Mouse (Mus musculus): ENCODE measurements around the gene Zbtb17.

The Zbtb17 gene

DNA sequence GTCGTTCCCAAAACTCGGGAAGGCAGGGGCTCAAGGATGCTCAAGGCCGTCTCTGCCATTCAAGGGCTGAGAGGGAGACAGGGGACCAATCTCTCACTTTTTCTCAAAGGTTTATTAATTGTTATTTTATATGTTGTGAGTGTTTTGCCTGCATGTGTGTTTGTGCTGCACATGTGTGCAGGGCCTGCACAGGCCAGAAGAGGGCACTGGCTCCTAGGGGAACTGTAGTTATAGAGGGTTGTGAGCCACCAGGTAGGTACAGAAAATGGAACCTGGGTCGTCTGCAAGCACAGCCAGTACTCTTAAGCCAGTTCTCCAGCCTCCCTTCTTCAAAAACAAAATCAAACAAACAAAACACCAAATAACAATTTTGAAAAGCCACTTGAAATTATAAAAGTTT, 44.2 kb downstream of the Zbtb17 start:
- DNase-seq (ENCODE audit: low read depth), result no peak

DNA sequence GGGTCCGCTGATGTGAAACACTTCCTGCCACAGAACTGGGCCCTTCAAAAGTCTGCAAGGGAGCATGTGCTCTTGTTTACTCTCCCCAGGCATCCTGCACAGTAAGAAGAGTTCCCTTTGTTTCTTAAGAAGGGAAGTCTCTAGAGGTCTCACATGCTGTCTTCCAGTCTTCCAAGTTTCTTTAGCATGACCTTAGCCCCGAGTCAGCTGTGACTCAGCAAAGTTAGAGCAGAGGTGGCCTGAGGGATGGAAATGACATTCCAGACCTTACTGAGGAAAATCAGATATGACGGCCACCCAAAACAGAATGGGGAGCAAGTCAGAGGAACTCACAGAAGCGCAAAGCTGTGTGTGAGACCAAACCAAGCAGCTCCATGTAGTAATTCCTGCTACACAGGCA, 56.2 kb downstream of the Zbtb17 start:
- no peak for DNase-seq (ENCODE audit: low read depth)

DNA sequence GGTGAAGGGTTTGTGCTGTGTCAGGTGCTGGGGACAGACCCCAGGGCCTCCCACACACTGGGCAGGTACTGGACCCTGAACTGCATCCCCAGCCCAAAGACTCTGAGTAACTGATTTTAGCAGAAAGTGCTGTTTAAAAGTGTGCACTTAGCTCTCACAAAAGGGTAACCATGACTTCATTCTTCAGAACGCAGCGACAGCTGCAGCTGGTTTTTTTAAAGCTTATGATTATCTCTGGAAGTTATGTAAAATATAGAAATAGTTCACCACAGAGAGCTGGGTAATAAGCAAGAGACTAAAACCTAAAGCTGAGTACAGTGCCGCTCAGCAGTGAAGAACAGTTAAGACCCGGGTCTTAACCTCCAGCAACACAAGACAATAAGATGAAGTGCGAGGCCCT, 56.6 kb downstream of the Zbtb17 start:
- DNase-seq (ENCODE audit: low read depth), result no peak

DNA sequence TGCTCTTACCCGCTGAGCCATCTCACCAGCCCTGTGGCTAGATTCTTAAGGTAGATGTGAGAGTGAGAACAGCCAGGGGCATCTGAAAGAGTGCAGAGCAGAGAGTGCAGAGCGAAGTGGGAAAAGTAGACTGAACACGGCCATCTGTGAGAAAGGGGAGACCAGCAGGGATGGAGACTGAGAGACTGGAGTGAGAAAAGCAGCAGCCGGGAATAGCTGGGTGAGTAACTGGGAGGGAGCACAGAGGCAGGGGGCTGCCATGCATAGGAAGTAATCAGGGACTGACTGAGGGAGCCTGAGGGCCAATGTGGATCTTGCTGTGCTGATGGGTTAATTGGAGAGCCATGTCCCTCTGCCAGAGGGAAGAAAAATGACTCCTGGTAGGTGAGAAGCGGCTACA, 58.3 kb downstream of the Zbtb17 start:
- DNase-seq (ENCODE audit: low read depth), result no peak

DNA sequence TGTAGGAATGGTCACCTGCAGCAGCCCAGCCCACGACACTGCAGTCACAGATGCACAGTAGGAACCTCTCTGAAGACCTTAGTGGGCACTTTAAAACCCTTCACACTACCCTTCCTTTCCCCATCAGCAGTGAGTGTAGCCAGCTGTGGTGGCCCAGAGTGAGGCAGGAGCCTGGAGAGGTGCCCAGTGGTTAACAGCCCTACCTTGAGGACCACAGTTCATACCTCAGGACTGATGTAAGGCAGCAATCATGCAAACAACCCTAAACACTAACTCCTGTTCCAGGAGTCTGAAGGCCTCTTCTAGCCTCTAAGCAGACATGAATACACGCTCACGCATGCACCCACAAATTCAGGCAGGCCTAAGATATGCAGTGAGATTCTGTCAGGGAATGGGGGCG, 60.0 kb downstream of the Zbtb17 start:
- no peak for DNase-seq (ENCODE audit: low read depth)

DNA sequence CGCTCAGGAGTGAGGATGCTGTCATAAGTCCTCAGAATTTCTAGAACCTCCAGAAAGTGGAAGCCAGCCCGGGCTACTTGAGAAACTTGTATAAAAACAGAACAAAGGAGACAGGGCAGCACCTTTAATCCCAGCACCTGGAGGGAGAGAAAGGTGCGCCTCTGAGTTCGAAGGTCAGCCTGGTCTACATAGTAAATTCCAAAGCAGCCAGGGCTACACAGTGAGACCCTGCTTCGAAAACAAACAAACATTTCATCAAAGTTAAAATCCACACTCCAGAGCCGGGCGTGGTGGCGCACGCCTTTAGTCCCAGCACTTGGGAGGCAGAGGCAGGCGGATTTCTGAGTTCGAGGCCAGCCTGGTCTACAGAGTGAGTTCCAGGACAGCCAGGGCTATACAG, 61.4 kb downstream of the Zbtb17 start:
- DNase-seq (ENCODE audit: low read depth), result no peak

DNA sequence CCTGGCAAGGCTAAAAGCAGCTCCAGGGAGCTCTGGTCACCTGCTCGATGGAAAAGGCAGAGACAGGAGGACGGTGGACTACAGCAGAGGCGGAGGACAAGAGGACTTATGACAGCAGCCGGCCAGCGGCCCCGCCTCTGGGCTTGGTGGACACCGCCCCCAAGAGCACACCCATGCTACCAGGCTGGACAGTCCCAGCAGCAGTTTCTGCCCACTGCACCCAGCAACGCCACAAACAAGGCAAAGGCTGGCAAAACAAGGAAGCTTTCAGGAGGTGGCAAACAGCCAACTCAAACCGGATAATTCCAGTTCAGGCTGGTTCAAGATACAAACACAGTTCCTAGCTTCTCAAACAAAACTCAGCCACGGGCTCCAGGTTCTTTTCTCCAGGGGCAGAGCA, 61.9 kb downstream of the Zbtb17 start:
- peak; percentile 60 for DNase-seq (ENCODE audit: low read depth)

DNA sequence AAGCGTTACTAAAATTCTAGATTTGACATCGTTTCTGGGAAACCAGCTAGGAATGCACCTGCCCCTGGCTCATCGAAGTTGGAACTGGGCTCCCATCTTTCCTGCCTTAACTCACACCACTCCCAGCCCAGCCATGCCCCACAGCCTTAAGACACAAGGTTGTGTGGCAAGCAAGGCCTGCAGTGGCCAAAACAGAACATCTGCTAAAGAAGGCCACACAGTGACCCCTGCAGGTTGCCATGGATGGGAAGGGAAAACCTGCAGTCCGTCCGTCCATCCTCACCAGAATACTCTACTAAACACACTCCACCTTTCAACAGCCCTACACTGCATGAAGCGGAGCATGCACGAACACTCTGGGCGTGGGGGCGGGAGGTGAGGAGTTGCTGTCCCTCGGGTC, 62.4 kb downstream of the Zbtb17 start:
- no peak for DNase-seq (ENCODE audit: low read depth)

DNA sequence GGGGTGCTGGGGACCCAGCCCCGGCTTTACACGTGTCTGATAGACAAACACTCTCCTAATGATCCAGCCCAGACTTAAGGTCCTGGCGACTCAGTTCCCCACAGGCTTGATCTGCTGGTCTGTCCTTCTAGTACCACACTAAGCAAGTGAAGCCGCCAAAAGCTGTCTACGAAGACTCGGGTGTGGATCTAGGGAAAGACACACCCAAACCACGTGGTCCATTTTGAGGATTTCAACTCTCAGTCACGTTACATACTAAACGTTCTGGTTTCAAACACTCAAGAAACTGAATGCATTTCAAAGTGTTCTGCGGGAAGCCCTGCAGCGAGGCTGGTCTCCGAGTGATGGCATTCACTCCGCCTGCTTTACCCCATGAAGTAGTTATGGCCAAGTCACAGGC, 66.0 kb downstream of the Zbtb17 start:
- no peak for DNase-seq (ENCODE audit: low read depth)

DNA sequence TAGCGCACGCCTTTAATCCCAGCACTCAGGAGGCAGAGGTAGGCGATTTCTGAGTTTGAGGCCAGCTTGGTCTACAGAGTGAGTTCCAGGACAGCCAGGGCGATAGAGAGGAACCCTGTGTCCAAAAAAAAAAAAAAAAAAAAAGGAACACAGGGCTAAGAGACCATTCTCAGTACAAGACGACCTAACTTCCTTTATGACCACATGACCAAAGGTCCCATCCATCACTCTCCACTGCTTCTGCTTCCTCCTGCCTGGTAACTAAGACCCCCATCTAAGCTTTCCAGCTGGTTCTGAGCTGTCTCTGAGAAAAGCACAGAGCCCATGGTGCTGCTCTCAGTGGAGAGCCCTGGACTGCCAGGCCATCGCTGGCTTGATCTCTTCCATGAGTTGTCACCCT, 67.7 kb downstream of the Zbtb17 start:
- no peak for DNase-seq (ENCODE audit: low read depth)

DNA sequence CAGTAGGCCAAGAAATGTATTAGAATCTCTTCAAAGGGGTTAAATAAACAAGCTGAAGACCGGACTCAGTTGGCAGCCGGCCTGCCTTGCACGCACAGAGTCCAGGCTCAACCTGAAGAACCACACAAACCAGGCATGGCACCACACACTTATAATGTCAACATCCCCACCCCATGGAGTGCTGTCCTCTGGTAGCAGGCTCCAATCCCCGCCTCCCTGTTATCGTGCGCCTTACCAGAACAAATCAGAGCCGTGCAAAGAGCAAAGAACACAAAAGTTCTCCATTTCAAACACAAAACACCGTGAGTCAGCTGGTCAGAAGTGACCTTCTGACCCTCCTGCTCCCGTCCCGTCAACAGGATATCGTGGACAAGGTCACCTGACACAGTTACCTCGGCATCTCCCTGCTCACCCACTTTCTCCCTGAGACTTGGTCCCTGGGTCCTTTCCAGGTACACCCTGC, 69.8 kb downstream of the Zbtb17 start:
- no peak for DNase-seq (ENCODE audit: low read depth)

All from fibroblast of lung, adult 2 months (primary cell).